Mouse (Mus musculus) liver, postnatal 0 days (tissue): ENCODE data around the gene Npm1. TPM values are rescaled to one million over a fixed set of nuclear protein-coding genes. Genes with fewer than 3 reads are reported as not detected.

ENCODE experiments used
- ATAC-seq: fragments of 200-750 bp; cut with Nextera tagmentation; 2 replicates; pipeline ENCODE4 v1.8.0; 2017; ENCODE audit warnings: mild to moderate bottlenecking, moderate library complexity
- DNase-seq: peaks from one replicate; pipeline ENCODE4 v3.0.0-alpha.2; 2016
- H3K27ac ChIP-seq: fragments of 300-500 bp; sonication (generic); 2 replicates; pipeline ENCODE4 v1.5.1; 2014; ENCODE audit warnings: antibody characterized with exemption, moderate library complexity, mild to moderate bottlenecking, low read depth
- H3K27me3 ChIP-seq: fragments of 300-500 bp; sonication (generic); 2 replicates; pipeline ENCODE4 v1.6.1; 2014; ENCODE audit warnings: low read length, control low read depth, mixed read lengths; ENCODE audit not compliant: insufficient read depth
- H3K36me3 ChIP-seq: fragments of 300-500 bp; sonication (generic); replicated peaks from 2 replicates; pipeline ENCODE4 v1.6.1; 2014; ENCODE audit warnings: mild to moderate bottlenecking, control low read depth, low read length, moderate library complexity, mixed read lengths; ENCODE audit not compliant: insufficient read depth
- H3K4me1 ChIP-seq: fragments of 300-500 bp; sonication (generic); 2 replicates; pipeline ENCODE4 v1.6.1; 2014; ENCODE audit warnings: antibody characterized with exemption, mild to moderate bottlenecking, control low read depth; ENCODE audit not compliant: insufficient read depth
- H3K4me2 ChIP-seq: fragments of 300-500 bp; sonication (generic); 2 replicates; pipeline ENCODE4 v1.6.1; 2014; ENCODE audit warnings: low read depth, mild to moderate bottlenecking, low read length, moderate library complexity, mixed read lengths
- H3K4me3 ChIP-seq: fragments of 300-500 bp; sonication (generic); 2 replicates; pipeline ENCODE4 v1.5.1; 2014; ENCODE audit warnings: low read depth, low read length
- H3K9ac ChIP-seq: fragments of 300-500 bp; sonication (generic); replicated peaks from 2 replicates; pipeline ENCODE4 v1.6.1; 2014; ENCODE audit warnings: mild to moderate bottlenecking, moderate library complexity
- H3K9me3 ChIP-seq: fragments of 300-500 bp; sonication (generic); 2 replicates; pipeline ENCODE4 v1.6.1; 2016; ENCODE audit warnings: mild to moderate bottlenecking, control low read depth, low read length, mixed read lengths
- CTCF ChIP-seq: sonication (generic); IDR thresholded peaks from 2 replicates; pipeline ENCODE4 v1.5.1; 2016; ENCODE audit warnings: antibody characterized with exemption, low read depth
- EP300 ChIP-seq: IDR thresholded peaks from 2 replicates; pipeline ENCODE4 v1.6.1; 2016; ENCODE audit warnings: antibody characterized with exemption, low read depth, mild to moderate bottlenecking
- WGBS: fragments of 180-500 bp; shearing (Covaris S2); extraction: QIAGEN DNeasy Blood & Tissue Kit; methylation state at CpG from one replicate; pipeline ENCODE4 v1.1.7; 2014; ENCODE audit not compliant: insufficient replicate concordance; 5-methylcytosine and 5-hydroxymethylcytosine counted together
- polyA plus RNA-seq: library from polyadenylated mRNA; unstranded; fragments of >200 nt; fragmentation: Nextera tagmentation; extraction: Ambion mirVana; gene quantifications from 2 replicates; pipeline ENCODE4 v1.2.1, GENCODE M21; 2015

Gene Npm1
- polyA plus RNA-seq, result 321 TPM in 2 replicates

DNA sequence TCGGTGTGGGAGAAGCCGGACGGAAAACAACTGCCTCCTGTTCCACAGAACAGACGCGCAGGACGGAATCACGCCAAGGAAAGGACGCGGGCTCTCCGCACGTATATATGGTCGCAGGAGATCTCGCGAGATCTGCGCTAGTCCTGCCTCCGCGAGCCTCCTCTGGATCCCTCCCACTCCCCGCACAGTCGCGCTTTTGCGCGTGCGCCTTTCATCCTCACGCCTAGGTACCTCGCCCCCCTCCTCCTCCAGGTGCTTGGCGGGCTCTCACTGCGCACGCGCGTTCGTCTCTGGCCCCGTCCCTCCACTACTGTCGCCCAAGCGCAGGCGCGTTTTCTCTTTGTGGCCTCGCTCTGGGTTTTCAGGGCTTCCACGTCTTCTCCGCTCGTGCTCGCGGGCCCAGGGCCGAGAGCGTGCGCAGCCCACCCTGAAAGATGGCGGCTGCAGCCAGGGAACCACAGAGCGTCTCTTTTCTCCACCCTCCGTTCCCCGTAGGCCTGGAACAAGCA lies at the start of gene Npm1:
Npm1 (minus strand) TSS at position 209 of the 509 bp plus-strand sequence.
- peak; percentile 98 for DNase-seq
- no peaks in the 10 kb centered on the region for H3K27me3 ChIP-seq
- TF ChIP-seq CTCF (no peak), EP300 (no peak; the same call in 1 of the 2 replicates)
- peak within 1 kb of the TSS; percentile 97 for H3K4me2 ChIP-seq
- H3K36me3 ChIP-seq, result peaks cover 26% of the 10 kb centered on the region
- H3K4me1 ChIP-seq, result peaks cover 10% of the 10 kb centered on the region
- peak within 1 kb of the TSS; percentile 84 for H3K9ac ChIP-seq
- H3K4me3 ChIP-seq, result peak within 1 kb of the TSS; percentile 89
- 4% methylated on average over 47 of the region's 49 CpGs for WGBS
- peak; percentile 98 for ATAC-seq
- H3K9me3 ChIP-seq, result no peaks in the 10 kb centered on the region
- H3K27ac ChIP-seq, result peak within 1 kb of the TSS; percentile 83

GRCm38 (mm10) chr11:33207411-33207810 lies 44.4 kb upstream of the Npm1 start:
- Histone ChIP-seq H3K9ac (no peak overlapping the region), H3K27me3 (peaks cover 58% of the 10 kb centered on the region), H3K27ac (no peak overlapping the region), H3K9me3 (no peaks in the 10 kb centered on the region), H3K36me3 (no peaks in the 10 kb centered on the region), H3K4me3 (no peak overlapping the region), H3K4me2 (no peak overlapping the region), H3K4me1 (peaks cover 2% of the 10 kb centered on the region; the same call in 1 of the 2 replicates)
- ATAC-seq, result no peak
- WGBS, result 69% methylated on average over 2 of the region's 2 CpGs
- TF ChIP-seq EP300 (no peak), CTCF (no peak)
- DNase-seq, result no peak

GRCm38 (mm10) chr11:33204966-33205365 lies 42.0 kb upstream of the Npm1 start:
- Histone ChIP-seq H3K36me3 (no peaks in the 10 kb centered on the region), H3K27me3 (peaks cover 82% of the 10 kb centered on the region), H3K27ac (no peak overlapping the region), H3K4me2 (no peak overlapping the region), H3K9ac (no peak overlapping the region), H3K9me3 (no peaks in the 10 kb centered on the region), H3K4me1 (peaks cover 10% of the 10 kb centered on the region), H3K4me3 (no peak overlapping the region)
- no peak for DNase-seq
- TF ChIP-seq CTCF (no peak), EP300 (no peak)
- ATAC-seq, result no peak
- 16% methylated on average over 3 of the region's 3 CpGs for WGBS

DNA sequence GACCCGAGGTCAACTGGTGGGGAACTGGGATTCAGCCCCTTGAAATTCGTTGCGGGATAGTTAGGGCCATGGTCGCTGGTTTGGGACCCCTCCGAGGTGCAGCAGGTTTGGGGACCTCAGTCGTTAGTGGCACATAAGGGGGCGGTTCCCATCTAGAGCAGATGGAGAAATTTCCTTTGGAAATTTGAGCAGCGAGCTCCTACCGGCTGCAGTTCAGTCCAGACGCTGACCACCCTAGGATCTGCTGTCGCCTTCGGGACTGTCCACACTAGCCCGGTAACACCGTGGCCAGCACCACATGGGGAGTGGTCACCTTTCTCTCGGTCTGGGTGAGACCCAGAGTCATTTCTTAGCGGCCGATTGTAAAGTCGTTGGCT lies 41.3 kb upstream of the Npm1 start:
- Histone ChIP-seq H3K4me2 (no peak overlapping the region), H3K4me1 (peaks cover 10% of the 10 kb centered on the region), H3K9ac (no peak overlapping the region), H3K27ac (no peak overlapping the region), H3K4me3 (no peak overlapping the region), H3K27me3 (peaks cover 89% of the 10 kb centered on the region), H3K36me3 (no peaks in the 10 kb centered on the region), H3K9me3 (no peaks in the 10 kb centered on the region)
- no peak for TF ChIP-seq EP300
- TF ChIP-seq CTCF, result no peak
- 2% methylated on average over 18 of the region's 18 CpGs for WGBS
- DNase-seq, result no peak
- no peak for ATAC-seq

- 2% methylated on average over 76 of the region's 81 CpGs for WGBS
- peak within 1 kb of the TSS; percentile 19; the same call in 1 of the 2 replicates for H3K4me3 ChIP-seq
- no peak within 1 kb of the TSS for H3K9ac ChIP-seq
- peak within 1 kb of the TSS; percentile 13; the same call in 1 of the 2 replicates for H3K4me2 ChIP-seq
- H3K9me3 ChIP-seq, result no peaks in the 10 kb centered on the region
- ATAC-seq (no peak), DNase-seq (no peak)
- H3K36me3 ChIP-seq, result no peaks in the 10 kb centered on the region
- H3K4me1 ChIP-seq, result peaks cover 10% of the 10 kb centered on the region
- TF ChIP-seq CTCF (no peak), EP300 (no peak)
- H3K27me3 ChIP-seq, result peaks cover 95% of the 10 kb centered on the region
- no peak within 1 kb of the TSS for H3K27ac ChIP-seq
Measured at GRCm38 (mm10) chr11:33203383-33204328, 40.6 kb upstream of the Npm1 start, which contains the start of gene Tlx3. Tlx3 (minus strand) TSS chr11:33203589.

DNA sequence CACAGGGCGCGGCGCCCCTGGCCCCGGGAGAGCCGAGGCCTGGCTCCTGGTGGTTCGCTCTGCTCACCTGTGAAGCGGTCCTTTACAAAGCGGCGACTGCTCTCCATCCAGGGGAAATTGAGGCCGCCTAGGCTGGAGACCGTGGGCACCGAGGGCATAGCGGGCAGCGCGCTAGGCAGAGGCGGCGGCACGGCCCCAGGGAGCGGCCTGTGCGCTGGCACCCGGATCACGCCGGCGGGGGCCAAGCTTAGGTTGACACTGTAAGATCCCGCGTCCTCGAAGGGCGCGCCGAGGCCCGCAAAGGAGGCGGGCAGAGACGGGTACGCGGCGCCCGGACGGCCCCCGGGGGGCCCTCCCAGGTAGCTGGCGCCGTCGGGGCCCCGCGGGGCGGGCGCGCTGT lies 40.0 kb upstream of the Npm1 start:
- 2% methylated on average over 25 of the region's 47 CpGs for WGBS
- no peak for ATAC-seq
- no peak overlapping the region for H3K27ac ChIP-seq
- no peak for DNase-seq
- TF ChIP-seq CTCF (no peak), EP300 (no peak)
- peak overlapping the region; percentile 19; the same call in 1 of the 2 replicates for H3K4me3 ChIP-seq
- H3K4me2 ChIP-seq, result no peak overlapping the region
- no peaks in the 10 kb centered on the region for H3K9me3 ChIP-seq
- H3K27me3 ChIP-seq, result peaks cover 98% of the 10 kb centered on the region
- H3K4me1 ChIP-seq, result peaks cover 10% of the 10 kb centered on the region
- no peak overlapping the region for H3K9ac ChIP-seq
- no peaks in the 10 kb centered on the region for H3K36me3 ChIP-seq
